Mouse (Mus musculus): ENCODE measurements around the gene Tbc1d22b. TPM values are rescaled to one million over a fixed set of nuclear protein-coding genes. Genes with fewer than 3 reads are reported as not detected.

Tbc1d22b gene
- polyA plus RNA-seq, 1 experiment, result not detected

- no peak overlapping the region for H3K4me3 ChIP-seq (ENCODE audit: insufficient read depth, low read depth, low read length)
- H3K27ac ChIP-seq (ENCODE audit: insufficient read depth, low read depth, low read length), result no peak overlapping the region
- WGBS, result 46% methylated on average over 6 of the region's 6 CpGs
- peaks cover 5% of the 10 kb centered on the region for H3K4me1 ChIP-seq (ENCODE audit: control insufficient read depth, insufficient read depth, low read length)
- no peak for TF ChIP-seq POLR2A (IDR thresholded peaks at IDR 0.05; ENCODE audit: insufficient read depth, low read depth, low read length)
These were observed 1.4 kb downstream of the Tbc1d22b start for GRCm38 (mm10) chr17:29551019-29551418.

GRCm38 (mm10) chr17:29552162-29552732, 2.7 kb downstream of the Tbc1d22b start, which contains the start of gene Tmem217:
Gene Tmem217 (minus strand): TSS chr17:29552385.
- no peak within 1 kb of the TSS for H3K27ac ChIP-seq (ENCODE audit: insufficient read depth, low read depth, low read length)
- TF ChIP-seq POLR2A (IDR thresholded peaks at IDR 0.05; ENCODE audit: insufficient read depth, low read depth, low read length), result no peak
- H3K4me3 ChIP-seq (ENCODE audit: insufficient read depth, low read depth, low read length), result no peak within 1 kb of the TSS
- H3K4me1 ChIP-seq (ENCODE audit: control insufficient read depth, insufficient read depth, low read length), result peaks cover 5% of the 10 kb centered on the region
- WGBS, result 88% methylated on average over 5 of the region's 5 CpGs

GRCm38 (mm10) chr17:29554176-29554575, 4.6 kb downstream of the Tbc1d22b start:
- Histone ChIP-seq H3K4me3 (ENCODE audit: insufficient read depth, low read depth, low read length) (no peak overlapping the region), H3K4me1 (ENCODE audit: control insufficient read depth, insufficient read depth, low read length) (peaks cover 5% of the 10 kb centered on the region), H3K27ac (ENCODE audit: insufficient read depth, low read depth, low read length) (no peak overlapping the region)
- TF ChIP-seq CTCF (IDR thresholded peaks at IDR 0.05; ENCODE audit: insufficient read depth, low read depth, low read length), result no peak
- TF ChIP-seq POLR2A (IDR thresholded peaks at IDR 0.05; ENCODE audit: insufficient read depth, low read depth, low read length), result no peak

- TF ChIP-seq POLR2A (IDR thresholded peaks at IDR 0.05; ENCODE audit: insufficient read depth, low read depth, low read length) (no peak), CTCF (IDR thresholded peaks at IDR 0.05; ENCODE audit: insufficient read depth, low read depth, low read length) (no peak)
- no peak overlapping the region for H3K27ac ChIP-seq (ENCODE audit: insufficient read depth, low read depth, low read length)
- WGBS, result 69% methylated on average over 10 of the region's 10 CpGs
- H3K4me1 ChIP-seq (ENCODE audit: control insufficient read depth, insufficient read depth, low read length), result no peaks in the 10 kb centered on the region
- no peak overlapping the region for H3K4me3 ChIP-seq (ENCODE audit: insufficient read depth, low read depth, low read length)
These were observed 6.9 kb downstream of the Tbc1d22b start for GRCm38 (mm10) chr17:29556456-29556855.

GRCm38 (mm10) chr17:29556893-29557292, 7.3 kb downstream of the Tbc1d22b start:
- no peak overlapping the region for H3K27ac ChIP-seq (ENCODE audit: insufficient read depth, low read depth, low read length)
- no peaks in the 10 kb centered on the region for H3K4me1 ChIP-seq (ENCODE audit: control insufficient read depth, insufficient read depth, low read length)
- 85% methylated on average over 7 of the region's 7 CpGs for WGBS
- H3K4me3 ChIP-seq (ENCODE audit: insufficient read depth, low read depth, low read length), result no peak overlapping the region
- TF ChIP-seq POLR2A (IDR thresholded peaks at IDR 0.05; ENCODE audit: insufficient read depth, low read depth, low read length) (no peak), CTCF (IDR thresholded peaks at IDR 0.05; ENCODE audit: insufficient read depth, low read depth, low read length) (no peak)

GRCm38 (mm10) chr17:29558476-29558875, 8.9 kb downstream of the Tbc1d22b start:
- no peaks in the 10 kb centered on the region for H3K4me1 ChIP-seq (ENCODE audit: control insufficient read depth, insufficient read depth, low read length)
- H3K4me3 ChIP-seq (ENCODE audit: insufficient read depth, low read depth, low read length), result no peak overlapping the region
- TF ChIP-seq POLR2A (IDR thresholded peaks at IDR 0.05; ENCODE audit: insufficient read depth, low read depth, low read length), result no peak
- TF ChIP-seq CTCF (IDR thresholded peaks at IDR 0.05; ENCODE audit: insufficient read depth, low read depth, low read length), result no peak
- no peak overlapping the region for H3K27ac ChIP-seq (ENCODE audit: insufficient read depth, low read depth, low read length)
- WGBS, result 93% methylated on average over 5 of the region's 5 CpGs

GRCm38 (mm10) chr17:29565521-29565920, 15.9 kb downstream of the Tbc1d22b start:
- H3K4me3 ChIP-seq (ENCODE audit: insufficient read depth, low read depth, low read length), result no peak overlapping the region
- no peaks in the 10 kb centered on the region for H3K4me1 ChIP-seq (ENCODE audit: control insufficient read depth, insufficient read depth, low read length)
- H3K27ac ChIP-seq (ENCODE audit: insufficient read depth, low read depth, low read length), result no peak overlapping the region
- no peak for TF ChIP-seq CTCF (IDR thresholded peaks at IDR 0.05; ENCODE audit: insufficient read depth, low read depth, low read length)
- TF ChIP-seq POLR2A (IDR thresholded peaks at IDR 0.05; ENCODE audit: insufficient read depth, low read depth, low read length), result no peak
- WGBS, result 97% methylated on average over 5 of the region's 5 CpGs

- Histone ChIP-seq H3K4me3 (ENCODE audit: insufficient read depth, low read depth, low read length) (no peak overlapping the region), H3K4me1 (ENCODE audit: control insufficient read depth, insufficient read depth, low read length) (no peaks in the 10 kb centered on the region), H3K27ac (ENCODE audit: insufficient read depth, low read depth, low read length) (no peak overlapping the region)
- no peak for TF ChIP-seq POLR2A (IDR thresholded peaks at IDR 0.05; ENCODE audit: insufficient read depth, low read depth, low read length)
- TF ChIP-seq CTCF (IDR thresholded peaks at IDR 0.05; ENCODE audit: insufficient read depth, low read depth, low read length), result no peak
- 96% methylated on average over 15 of the region's 15 CpGs for WGBS
These were observed 18.9 kb downstream of the Tbc1d22b start for GRCm38 (mm10) chr17:29568435-29568834.

GRCm38 (mm10) chr17:29569831-29570230, 20.2 kb downstream of the Tbc1d22b start:
- no peak for TF ChIP-seq POLR2A (IDR thresholded peaks at IDR 0.05; ENCODE audit: insufficient read depth, low read depth, low read length)
- no peak for TF ChIP-seq CTCF (IDR thresholded peaks at IDR 0.05; ENCODE audit: insufficient read depth, low read depth, low read length)
- 77% methylated on average over 6 of the region's 6 CpGs for WGBS

More at GRCm38 (mm10) chr17:29569831-29570230, 20.2 kb downstream of the Tbc1d22b start:
- Histone ChIP-seq H3K27ac (ENCODE audit: insufficient read depth, low read depth, low read length) (no peak overlapping the region), H3K4me1 (ENCODE audit: control insufficient read depth, insufficient read depth, low read length) (no peaks in the 10 kb centered on the region), H3K4me3 (ENCODE audit: insufficient read depth, low read depth, low read length) (no peak overlapping the region)

All from olfactory bulb, adult 2 months (tissue).